Mouse (Mus musculus): ENCODE results near the gene Spindoc. TPM values are rescaled to one million over a fixed set of nuclear protein-coding genes. Genes with fewer than 3 reads are reported as not detected.

Gene Spindoc
- 3.1 and 3.8 TPM in 2 replicates for polyA plus RNA-seq (2021; fragmentation: Nextera tagmentation)
- long read RNA-seq, experiment 1, partial matches to known transcripts: 0 of 3 reads
- long read RNA-seq, experiment 1, other reads (novel, unspliced or antisense): 1 of 3 reads
- long read RNA-seq, experiment 2, transcript Spindoc-201 (6 exons, 3,152 nt): major isoform, 9 of 14 reads
- long read RNA-seq, experiment 2, partial matches to known transcripts: 2 of 14 reads
- long read RNA-seq, experiment 2, other reads (novel, unspliced or antisense): 3 of 14 reads

GRCm38 (mm10) chr19:7382903-7383865, at the start of gene Spindoc:
Gene Spindoc (minus strand): TSS chr19:7382994.

DNA sequence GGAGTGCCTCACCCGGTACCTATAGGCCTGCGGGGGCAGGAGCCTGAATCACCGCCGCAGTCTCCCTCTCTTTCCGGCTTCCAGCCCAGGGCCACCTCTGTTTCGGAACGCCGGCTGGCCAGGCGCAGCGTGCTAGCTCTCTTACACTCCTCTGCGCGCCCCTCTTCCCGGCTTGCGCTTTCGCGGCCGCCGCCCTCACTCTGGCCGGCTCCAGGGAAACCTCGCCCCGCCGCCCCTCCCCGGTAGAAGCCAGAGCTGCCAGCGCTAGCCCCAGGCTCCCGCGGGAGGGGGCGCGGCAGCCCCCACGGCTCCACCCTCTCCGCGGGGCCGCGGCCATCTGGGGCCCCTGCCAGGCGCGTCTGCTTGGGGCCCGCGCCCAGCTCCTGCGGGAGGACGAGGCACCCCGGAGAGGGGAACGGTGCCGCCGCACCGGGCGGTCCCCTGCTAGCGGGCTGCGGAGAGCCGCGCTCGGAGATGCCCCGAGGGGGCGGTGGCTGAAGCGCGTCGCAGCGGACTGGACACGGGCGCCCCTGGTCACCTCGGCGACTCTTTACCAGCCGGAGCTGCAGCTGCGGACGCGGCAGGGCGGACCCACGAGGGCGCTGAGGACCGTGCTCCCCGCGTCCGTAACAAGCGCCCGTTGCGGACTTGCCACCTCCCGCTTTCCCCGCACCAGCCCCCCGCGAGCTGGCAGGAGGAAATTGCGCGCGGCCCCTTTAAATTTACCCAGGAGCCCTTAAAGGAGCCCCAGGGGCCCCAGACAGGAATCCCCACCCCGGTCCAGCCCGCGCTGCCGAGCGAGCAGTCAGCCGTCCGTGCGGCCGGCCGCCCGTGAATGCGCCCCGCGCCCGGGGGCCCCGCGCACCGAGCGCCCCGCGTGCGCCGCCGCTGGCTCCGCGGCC, 34.3 kb upstream of the Spindoc start, which contains the start of gene 2700081O15Rik:
Gene 2700081O15Rik, plus strand, starts transcription at position 792 of the 902 bp plus-strand sequence.

GRCm38 (mm10) chr19:7341512-7342397, 41.0 kb downstream of the Spindoc start, which contains the start of gene Mark2:
Gene Mark2 (minus strand): TSS chr19:7341860.

Small RNA genes within 50 kb of the gene (microRNA-seq; reads per million reads assigned to microRNA genes)
- not detected for gene Mir6991

Other genes with a start within 250 kb of the Spindoc start
- 740 and 803 TPM in 2 replicates for gene Otub1, start 176.7 kb downstream of the Spindoc start, polyA plus RNA-seq (2021; fragmentation: Nextera tagmentation)
- gene Cox8a, start 165.4 kb downstream of the Spindoc start, polyA plus RNA-seq (2021; fragmentation: Nextera tagmentation): 7,358 and 7,691 TPM in 2 replicates
- 8.5 and 9.4 TPM in 2 replicates for gene Naa40, start 141.8 kb downstream of the Spindoc start, polyA plus RNA-seq (2021; fragmentation: Nextera tagmentation)
- 0.74 and 0.99 TPM in 2 replicates for gene Rcor2, start 115.7 kb downstream of the Spindoc start, polyA plus RNA-seq (2021; fragmentation: Nextera tagmentation)
- gene Mark2, start 41.1 kb downstream of the Spindoc start, polyA plus RNA-seq (2021; fragmentation: Nextera tagmentation): 21.9 and 29.5 TPM in 2 replicates
- 1.7 and 1.8 TPM in 2 replicates for gene 2700081O15Rik, start 34.6 kb upstream of the Spindoc start, polyA plus RNA-seq (2021; fragmentation: Nextera tagmentation)
- 575 and 621 TPM in 2 replicates for gene Rtn3, start 100.3 kb upstream of the Spindoc start, polyA plus RNA-seq (2021; fragmentation: Nextera tagmentation)
- 5.2 and 5.5 TPM in 2 replicates for gene Atl3, start 111.0 kb upstream of the Spindoc start, polyA plus RNA-seq (2021; fragmentation: Nextera tagmentation)
- 20.5 and 27.7 TPM in 2 replicates for gene Pla2g16, start 174.5 kb upstream of the Spindoc start, polyA plus RNA-seq (2021; fragmentation: Nextera tagmentation)
- not detected in 2 replicates for gene Lgals12, start 224.2 kb upstream of the Spindoc start, polyA plus RNA-seq (2021; fragmentation: Nextera tagmentation)
- not detected in 2 replicates for gene Hrasls5, start 229.5 kb upstream of the Spindoc start, polyA plus RNA-seq (2021; fragmentation: Nextera tagmentation)

Measured in layer of hippocampus, adult 6 months (tissue).